Mouse (Mus musculus) heart, embryonic 10.5 days (tissue): ENCODE results near the gene Cdkn1c. TPM values are rescaled to one million over a fixed set of nuclear protein-coding genes. Genes with fewer than 3 reads are reported as not detected.

ENCODE experiments used
- DNase-seq: peaks from one replicate; pipeline ENCODE4 v3.0.0-alpha.2; 2017; ENCODE audit warnings: low spot score
- H3K27ac ChIP-seq: fragments of 300-500 bp; sonication (generic); 2 replicates; pipeline ENCODE4 v1.5.1; 2016; ENCODE audit warnings: mild to moderate bottlenecking
- H3K27me3 ChIP-seq: fragments of 300-500 bp; sonication (generic); 2 replicates; pipeline ENCODE4 v1.6.1; 2016; ENCODE audit warnings: mild to moderate bottlenecking; ENCODE audit not compliant: poor library complexity, insufficient read depth, severe bottlenecking
- H3K36me3 ChIP-seq: fragments of 300-500 bp; sonication (generic); 2 replicates; pipeline ENCODE4 v1.6.1; 2016; ENCODE audit warnings: mild to moderate bottlenecking, moderate library complexity
- H3K4me1 ChIP-seq: fragments of 300-500 bp; sonication (generic); 2 replicates; pipeline ENCODE4 v1.6.1; 2016; ENCODE audit warnings: mild to moderate bottlenecking
- H3K4me3 ChIP-seq: fragments of 300-500 bp; sonication (generic); 2 replicates; pipeline ENCODE4 v1.5.1; 2016; ENCODE audit warnings: mild to moderate bottlenecking, moderate library complexity
- H3K9me3 ChIP-seq: fragments of 300-500 bp; sonication (generic); 2 replicates; pipeline ENCODE4 v1.6.1; 2016; ENCODE audit warnings: mild to moderate bottlenecking, moderate library complexity
- WGBS: fragments of 180-500 bp; shearing (Covaris S2); methylation state at CpG from one replicate; pipeline ENCODE4 v1.1.7; 2016; 5-methylcytosine and 5-hydroxymethylcytosine counted together
- polyA plus RNA-seq: library from polyadenylated mRNA; unstranded; fragments of >200 nt; fragmentation: Nextera tagmentation; extraction: Ambion mirVana; gene quantifications from 2 replicates; pipeline ENCODE4 v1.2.1, GENCODE M21; 2016

Cdkn1c gene
- polyA plus RNA-seq, 1 experiment from 2014 or later = 1,694 TPM

GRCm38 (mm10) chr7:143415070-143415469 lies 45.8 kb downstream of the Cdkn1c start:
- Histone ChIP-seq H3K27ac (peak overlapping the region; percentile 71), H3K4me3 (no peak overlapping the region), H3K4me1 (peaks cover 45% of the 10 kb centered on the region), H3K36me3 (no peaks in the 10 kb centered on the region), H3K9me3 (no peaks in the 10 kb centered on the region), H3K27me3 (no peaks in the 10 kb centered on the region)
- no peak for DNase-seq
- WGBS = 41% methylated on average over 4 of the region's 4 CpGs

GRCm38 (mm10) chr7:143412606-143413005 lies 48.2 kb downstream of the Cdkn1c start:
- Histone ChIP-seq H3K27me3 (no peaks in the 10 kb centered on the region), H3K4me3 (no peak overlapping the region), H3K36me3 (no peaks in the 10 kb centered on the region), H3K4me1 (peaks cover 57% of the 10 kb centered on the region), H3K9me3 (no peaks in the 10 kb centered on the region), H3K27ac (no peak overlapping the region)
- 67% methylated on average over 6 of the region's 6 CpGs for WGBS
- no peak for DNase-seq

- H3K4me1 ChIP-seq = peaks cover 42% of the 10 kb centered on the region
- DNase-seq = no peak
- H3K36me3 ChIP-seq = no peaks in the 10 kb centered on the region
- H3K27ac ChIP-seq = peak overlapping the region; percentile 74
- no peaks in the 10 kb centered on the region for H3K9me3 ChIP-seq
- no peaks in the 10 kb centered on the region for H3K27me3 ChIP-seq
- WGBS = 61% methylated on average over 13 of the region's 13 CpGs
- H3K4me3 ChIP-seq = no peak overlapping the region
Observed at GRCm38 (mm10) chr7:143408615-143409021, 52.2 kb downstream of the Cdkn1c start.

Other genes with a start within 250 kb of the Cdkn1c start
- gene Slc22a18, start 12.7 kb upstream of the Cdkn1c start, polyA plus RNA-seq = 0.54 and 1.3 TPM in 2 replicates
- 2.9 and 9.8 TPM in 2 replicates for gene Phlda2, start 42.1 kb upstream of the Cdkn1c start, polyA plus RNA-seq
- 291 and 318 TPM in 2 replicates for gene Nap1l4, start 88.1 kb upstream of the Cdkn1c start, polyA plus RNA-seq
- gene Cars, start 139.0 kb upstream of the Cdkn1c start, polyA plus RNA-seq = 41.7 and 58.0 TPM in 2 replicates
- gene Tnfrsf26, start 167.7 kb upstream of the Cdkn1c start, polyA plus RNA-seq = 0.49 and 0.73 TPM in 2 replicates
- gene Tnfrsf22, start 188.6 kb upstream of the Cdkn1c start, polyA plus RNA-seq = 2.6 and 2.9 TPM in 2 replicates
- gene Tnfrsf23, start 224.8 kb upstream of the Cdkn1c start, polyA plus RNA-seq = 1.2 TPM in 2 replicates